Mouse (Mus musculus) cortical plate, adult 2 months (tissue): ENCODE results near the gene Olfr960. TPM values are rescaled to one million over a fixed set of nuclear protein-coding genes. Genes with fewer than 3 reads are reported as not detected.
A peak's percentile ranks its signal among the peaks of the same experiment; 100 is the strongest.

Experiments
- H3K27ac ChIP-seq: fragments of 200-500 bp; 2 replicates; pipeline ENCODE4 v1.5.1; 2012; ENCODE audit warnings: low read length, control low read depth, inconsistent platforms; ENCODE audit not compliant: insufficient read depth
- H3K4me1 ChIP-seq: fragments of 200-500 bp; 2 replicates; pipeline ENCODE4 v1.6.1; 2011; ENCODE audit warnings: low read length; ENCODE audit not compliant: control insufficient read depth, insufficient read depth
- H3K4me3 ChIP-seq: fragments of 200-500 bp; 2 replicates; pipeline ENCODE4 v1.5.1; 2011; ENCODE audit warnings: mild to moderate bottlenecking, low read length, control low read depth; ENCODE audit not compliant: insufficient read depth
- CTCF ChIP-seq: fragments of 200-500 bp; IDR thresholded peaks from 2 replicates; pipeline ENCODE4 v1.5.1; 2011; ENCODE audit warnings: mild to moderate bottlenecking, control low read depth, low read length; ENCODE audit not compliant: insufficient read depth; ENCODE audit errors: extremely low read depth
- POLR2A ChIP-seq: fragments of 200-500 bp; IDR thresholded peaks from 2 replicates; pipeline ENCODE4 v1.6.1; 2011; ENCODE audit warnings: mild to moderate bottlenecking, low read length, control low read depth; ENCODE audit not compliant: insufficient read depth; ENCODE audit errors: extremely low read depth
- polyA plus RNA-seq: library from polyadenylated mRNA; depleted of rRNA; stranded (reverse); fragments of >200 nt; gene quantifications from 2 replicates; pipeline ENCODE4 v1.2.3, GENCODE M21; 2012; rRNA removed

Olfr960 gene
- not detected in 2 replicates for polyA plus RNA-seq

DNA sequence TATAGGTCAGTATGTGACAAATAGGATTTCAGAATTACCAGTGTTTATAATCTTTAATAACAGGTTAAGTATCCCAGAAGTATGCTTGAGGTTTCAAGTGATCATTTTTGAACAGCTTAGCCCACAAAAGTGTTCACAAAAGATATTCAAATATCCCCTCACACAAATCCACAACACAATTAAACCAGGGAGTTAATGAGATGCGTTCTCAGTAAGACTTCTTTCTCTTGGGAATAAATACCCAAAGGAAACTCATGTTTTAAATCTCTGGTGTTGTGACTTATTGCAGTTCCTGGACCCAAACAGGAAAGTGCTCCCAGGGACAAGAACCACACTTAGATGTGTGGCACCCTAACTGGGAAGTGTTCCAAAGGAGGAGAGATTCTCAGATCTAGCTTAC, at the start of gene Olfr960:
Gene Olfr960 (plus strand): TSS at position 301 of the 400 bp plus-strand sequence.
- Histone ChIP-seq H3K4me3 (no peak within 1 kb of the TSS), H3K4me1 (no peaks in the 10 kb centered on the region), H3K27ac (no peak within 1 kb of the TSS)
- TF ChIP-seq CTCF (no peak), POLR2A (no peak)

DNA sequence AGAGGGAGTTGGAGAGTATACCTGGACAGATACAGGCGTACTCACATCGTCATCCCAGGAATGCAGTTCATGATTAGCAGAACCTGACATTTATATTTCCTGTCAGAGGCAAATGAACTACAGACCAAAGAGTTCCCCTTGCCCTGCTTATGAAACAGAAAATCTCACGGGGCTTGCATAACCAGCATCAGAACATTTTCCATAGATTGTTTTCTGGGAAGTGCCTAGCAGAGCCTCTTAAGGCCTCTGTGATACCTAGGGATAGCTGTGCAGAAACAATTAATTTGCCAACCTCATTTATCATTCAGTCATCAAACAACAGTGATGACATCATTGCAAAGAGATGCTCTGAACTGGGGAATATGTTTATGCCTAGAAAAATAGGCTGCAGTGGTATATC, 45.7 kb upstream of the Olfr960 start, which contains the start of gene Olfr959:
Gene Olfr959 (minus strand): TSS at position 101 of the 400 bp plus-strand sequence.
- no peak within 1 kb of the TSS for H3K4me3 ChIP-seq
- no peak within 1 kb of the TSS for H3K27ac ChIP-seq
- no peaks in the 10 kb centered on the region for H3K4me1 ChIP-seq
- TF ChIP-seq CTCF (no peak), POLR2A (no peak)

DNA sequence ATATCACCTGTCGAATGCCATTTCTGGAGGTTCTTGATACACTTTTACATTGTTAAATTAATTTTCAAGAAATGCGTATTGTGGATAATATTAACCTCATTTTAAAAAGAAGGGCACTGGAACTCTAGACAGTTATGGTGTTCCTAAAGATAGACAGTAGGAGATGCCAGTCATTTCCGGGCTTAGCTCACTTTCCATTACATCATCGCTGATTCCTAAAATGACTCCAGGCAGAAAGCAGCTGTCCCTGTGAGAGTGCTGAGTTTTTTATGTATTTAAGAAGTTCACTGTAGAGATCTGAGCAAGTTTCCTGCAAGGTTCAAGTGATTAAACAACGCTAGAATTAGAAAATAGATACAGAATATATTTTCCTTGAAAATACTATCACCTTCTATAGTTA, 44.1 kb upstream of the Olfr960 start:
- Histone ChIP-seq H3K4me1 (no peaks in the 10 kb centered on the region), H3K4me3 (no peak overlapping the region), H3K27ac (no peak overlapping the region)
- TF ChIP-seq POLR2A (no peak), CTCF (no peak)

GRCm38 (mm10) chr9:39602536-39603332, 18.4 kb upstream of the Olfr960 start:
- no peak overlapping the region for H3K27ac ChIP-seq
- peaks cover 2% of the 10 kb centered on the region; the same call in 1 of the 2 replicates for H3K4me1 ChIP-seq
- TF ChIP-seq POLR2A: no peak
- TF ChIP-seq CTCF: no peak
- H3K4me3 ChIP-seq: peak overlapping the region; percentile 36

GRCm38 (mm10) chr9:39603333-39603845, 17.8 kb upstream of the Olfr960 start:
- H3K4me3 ChIP-seq: peak overlapping the region; percentile 36
- TF ChIP-seq POLR2A (no peak), CTCF (no peak)
- peaks cover 2% of the 10 kb centered on the region; the same call in 1 of the 2 replicates for H3K4me1 ChIP-seq
- no peak overlapping the region for H3K27ac ChIP-seq

- Histone ChIP-seq H3K27ac (no peak within 1 kb of the TSS), H3K4me1 (peaks cover 2% of the 10 kb centered on the region; the same call in 1 of the 2 replicates), H3K4me3 (peak within 1 kb of the TSS; percentile 36)
- no peak for TF ChIP-seq POLR2A
- no peak for TF ChIP-seq CTCF
These were observed 17.1 kb upstream of the Olfr960 start, which contains the start of gene AW551984 for GRCm38 (mm10) chr9:39603999-39604453. AW551984 (minus strand) TSS chr9:39604403.

DNA sequence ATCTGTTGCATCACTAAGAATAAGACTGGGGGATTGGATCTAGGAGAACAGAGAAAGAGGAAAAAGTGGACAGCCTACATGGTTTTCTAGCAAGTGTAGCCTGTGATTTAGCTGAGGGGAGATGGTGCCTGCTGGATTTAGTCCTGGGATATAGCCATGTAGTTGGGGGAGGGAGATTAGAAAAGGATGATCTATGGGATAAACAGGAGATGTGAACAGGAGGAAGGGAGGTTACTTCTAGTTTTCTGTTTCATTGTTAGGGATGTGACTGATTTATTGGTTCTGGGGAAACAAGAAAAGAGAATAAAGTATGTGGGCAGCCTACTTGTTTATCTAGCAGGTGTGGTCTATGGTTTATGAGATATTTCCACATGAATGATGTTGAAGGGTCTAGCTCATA, 12.7 kb upstream of the Olfr960 start:
- no peak overlapping the region for H3K27ac ChIP-seq
- TF ChIP-seq CTCF (no peak), POLR2A (no peak)
- no peaks in the 10 kb centered on the region for H3K4me1 ChIP-seq
- no peak overlapping the region for H3K4me3 ChIP-seq

- H3K27ac ChIP-seq: no peak within 1 kb of the TSS
- H3K4me1 ChIP-seq: no peaks in the 10 kb centered on the region
- TF ChIP-seq CTCF (no peak), POLR2A (no peak)
- no peak within 1 kb of the TSS for H3K4me3 ChIP-seq
These were observed 10.8 kb upstream of the Olfr960 start, which contains the start of gene Olfr148 for GRCm38 (mm10) chr9:39610355-39610754. Olfr148 (plus strand) TSS chr9:39610655.

DNA sequence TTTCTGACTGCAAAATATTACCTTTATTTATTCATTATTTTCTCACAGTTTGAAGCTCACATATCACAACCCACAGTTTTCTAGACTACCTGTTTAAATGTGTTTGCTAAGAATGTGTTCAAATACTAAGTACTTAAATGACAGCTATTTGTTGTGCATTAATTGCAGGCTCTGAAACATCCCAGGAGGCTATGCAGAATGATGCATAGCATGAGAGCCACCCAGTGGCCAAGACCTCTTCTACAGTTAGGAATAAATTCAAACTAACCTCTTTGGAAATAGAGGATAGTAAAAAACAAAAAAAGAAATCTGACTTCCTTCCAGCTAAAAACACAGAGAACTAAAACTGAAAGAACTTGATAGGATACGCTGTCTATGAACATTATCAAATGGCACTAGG, 9.2 kb upstream of the Olfr960 start:
- Histone ChIP-seq H3K4me1 (no peaks in the 10 kb centered on the region), H3K4me3 (no peak overlapping the region), H3K27ac (no peak overlapping the region)
- TF ChIP-seq POLR2A: no peak
- TF ChIP-seq CTCF: peak; percentile 55
